Mouse (Mus musculus): ENCODE measurements around the gene Vars.
"Not testable (repeated sequence)": the region's sequence is repeated elsewhere in the genome, so short reads cannot be mapped to it uniquely, and the experiment has no call there.

Vars gene

DNA sequence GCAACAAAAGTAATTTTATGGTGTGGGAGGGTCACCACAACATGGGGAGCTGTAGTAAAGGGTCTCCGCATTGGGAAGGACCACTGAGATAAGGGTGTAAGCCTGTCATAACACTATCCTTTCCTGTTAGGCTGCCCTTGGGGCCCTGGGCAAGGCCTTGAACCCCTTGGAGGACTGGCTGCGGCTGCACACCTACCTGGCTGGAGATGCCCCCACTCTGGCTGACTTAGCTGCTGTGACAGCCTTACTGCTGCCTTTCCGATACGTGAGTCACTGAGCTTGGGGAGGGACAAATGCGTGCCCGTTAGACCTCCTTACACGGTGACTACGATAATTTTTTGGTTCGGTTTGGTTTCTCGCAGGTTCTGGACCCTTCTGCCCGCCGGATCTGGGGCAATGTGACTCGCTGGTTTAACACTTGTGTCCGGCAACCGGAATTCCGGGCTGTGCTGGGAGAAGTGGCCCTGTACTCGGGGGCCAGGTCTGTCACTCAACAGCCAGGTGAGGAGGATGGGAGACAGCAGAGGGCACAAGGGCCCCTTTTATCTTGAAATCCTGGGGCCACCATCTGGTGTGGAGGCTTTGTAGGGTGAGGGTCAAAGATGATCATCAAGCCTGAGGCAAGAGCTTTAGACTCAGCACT is 3.4 kb downstream of the Vars start:
- H3K27me3 ChIP-seq (ENCODE audit: control insufficient read depth, insufficient read depth, low read length, poor library complexity, severe bottlenecking) = no peaks in the 10 kb centered on the region
- DNase-seq (ENCODE audit: low read depth, low spot score) = no peak
- H3K36me3 ChIP-seq (ENCODE audit: control insufficient read depth, insufficient read depth, low read length, poor library complexity, severe bottlenecking) = peaks cover 24% of the 10 kb centered on the region

DNA sequence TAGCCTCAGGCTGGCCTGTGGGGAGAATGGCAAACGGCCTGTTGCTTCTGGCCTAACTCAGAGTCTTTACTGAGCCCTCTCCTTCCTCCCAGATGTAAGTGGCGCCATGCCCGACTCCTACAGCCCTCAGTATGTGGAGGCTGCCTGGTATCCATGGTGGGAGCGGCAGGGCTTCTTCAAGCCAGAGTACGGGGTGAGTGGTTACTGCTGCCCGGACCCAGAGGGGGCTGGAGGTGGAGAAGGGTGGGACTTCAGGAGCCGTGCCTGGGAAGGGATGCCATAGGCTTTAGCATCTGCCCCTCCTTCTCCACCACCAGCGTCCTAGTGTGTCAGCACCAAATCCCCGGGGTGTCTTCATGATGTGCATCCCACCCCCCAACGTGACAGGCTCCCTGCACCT is 4.4 kb downstream of the Vars start:
- H3K36me3 ChIP-seq (ENCODE audit: control insufficient read depth, insufficient read depth, low read length, poor library complexity, severe bottlenecking) = peaks cover 24% of the 10 kb centered on the region
- no peak for DNase-seq (ENCODE audit: low read depth, low spot score)
- no peaks in the 10 kb centered on the region for H3K27me3 ChIP-seq (ENCODE audit: control insufficient read depth, insufficient read depth, low read length, poor library complexity, severe bottlenecking)

DNA sequence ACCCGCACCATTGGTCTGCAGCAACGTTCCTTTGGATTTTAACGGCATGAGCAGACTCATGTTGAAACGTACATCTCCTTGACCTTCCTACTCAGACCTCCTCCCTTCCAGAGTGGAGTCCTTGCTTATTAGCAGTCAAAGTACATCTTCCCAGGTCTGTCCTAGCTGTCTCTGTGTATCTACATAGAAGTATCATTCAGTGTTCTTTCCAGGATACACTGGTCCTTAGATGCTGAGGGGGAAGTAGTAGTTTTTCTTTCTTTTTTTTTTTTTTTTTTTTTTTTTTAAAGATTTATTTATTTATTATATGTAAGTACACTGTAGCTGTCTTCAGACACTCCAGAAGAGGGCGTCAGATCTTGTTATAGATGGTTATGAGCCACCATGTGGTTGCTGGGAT is 5.1 kb downstream of the Vars start:
- H3K36me3 ChIP-seq (ENCODE audit: control insufficient read depth, insufficient read depth, low read length, poor library complexity, severe bottlenecking) = peaks cover 28% of the 10 kb centered on the region
- H3K27me3 ChIP-seq (ENCODE audit: control insufficient read depth, insufficient read depth, low read length, poor library complexity, severe bottlenecking); DNase-seq (ENCODE audit: low read depth, low spot score): not testable (repeated sequence)

- peak; percentile 43 for DNase-seq (ENCODE audit: low read depth, low spot score)
- no peaks in the 10 kb centered on the region for H3K27me3 ChIP-seq (ENCODE audit: control insufficient read depth, insufficient read depth, low read length, poor library complexity, severe bottlenecking)
- H3K36me3 ChIP-seq (ENCODE audit: control insufficient read depth, insufficient read depth, low read length, poor library complexity, severe bottlenecking) = peaks cover 33% of the 10 kb centered on the region
Measured at GRCm38 (mm10) chr17:35007387-35007991, 6.7 kb downstream of the Vars start.

DNA sequence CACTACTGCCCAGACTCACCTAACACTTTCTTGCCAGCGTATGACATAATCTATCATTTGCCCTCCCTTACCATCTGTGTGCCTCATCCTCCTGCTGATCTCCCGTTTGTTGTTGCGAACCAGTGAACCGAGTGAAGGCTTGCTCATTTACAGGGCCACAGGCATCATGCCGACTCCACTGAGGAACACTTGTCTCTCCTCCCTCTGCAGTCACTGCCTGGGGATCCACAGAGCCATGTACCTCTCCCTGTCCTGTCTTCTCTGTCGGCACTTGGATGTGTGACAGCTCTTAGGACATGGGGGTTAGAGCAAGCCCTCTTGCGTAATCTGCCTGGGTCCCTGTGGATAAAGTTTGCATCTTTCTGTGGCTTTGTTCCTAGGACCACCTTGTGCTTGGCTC is 8.8 kb downstream of the Vars start:
- no peaks in the 10 kb centered on the region for H3K27me3 ChIP-seq (ENCODE audit: control insufficient read depth, insufficient read depth, low read length, poor library complexity, severe bottlenecking)
- H3K36me3 ChIP-seq (ENCODE audit: control insufficient read depth, insufficient read depth, low read length, poor library complexity, severe bottlenecking) = peaks cover 39% of the 10 kb centered on the region
- DNase-seq (ENCODE audit: low read depth, low spot score) = no peak

GRCm38 (mm10) chr17:35011440-35011839 is 10.7 kb downstream of the Vars start:
- Histone ChIP-seq H3K36me3 (ENCODE audit: control insufficient read depth, insufficient read depth, low read length, poor library complexity, severe bottlenecking) (peaks cover 38% of the 10 kb centered on the region), H3K27me3 (ENCODE audit: control insufficient read depth, insufficient read depth, low read length, poor library complexity, severe bottlenecking) (no peaks in the 10 kb centered on the region)
- DNase-seq (ENCODE audit: low read depth, low spot score) = no peak

DNA sequence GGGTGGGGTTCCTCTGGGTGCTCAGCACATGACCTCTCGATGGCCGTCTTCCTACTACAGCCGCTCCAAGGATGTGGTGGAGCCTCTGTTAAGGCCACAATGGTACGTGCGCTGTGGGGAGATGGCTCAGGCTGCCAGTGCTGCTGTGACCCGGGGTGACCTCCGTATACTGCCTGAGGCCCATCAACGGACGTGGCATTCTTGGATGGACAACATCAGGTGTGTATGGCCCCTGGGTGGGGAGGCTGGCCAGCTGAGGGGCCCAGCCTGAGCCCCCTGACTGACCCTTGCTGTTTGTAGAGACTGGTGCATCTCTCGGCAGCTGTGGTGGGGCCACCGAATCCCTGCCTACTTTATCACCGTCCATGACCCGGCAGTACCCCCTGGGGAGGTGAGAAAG is 11.6 kb downstream of the Vars start:
- H3K36me3 ChIP-seq (ENCODE audit: control insufficient read depth, insufficient read depth, low read length, poor library complexity, severe bottlenecking) = peaks cover 36% of the 10 kb centered on the region
- no peaks in the 10 kb centered on the region for H3K27me3 ChIP-seq (ENCODE audit: control insufficient read depth, insufficient read depth, low read length, poor library complexity, severe bottlenecking)
- no peak for DNase-seq (ENCODE audit: low read depth, low spot score)

GRCm38 (mm10) chr17:35013221-35013620 is 12.4 kb downstream of the Vars start:
- H3K36me3 ChIP-seq (ENCODE audit: control insufficient read depth, insufficient read depth, low read length, poor library complexity, severe bottlenecking) = peaks cover 33% of the 10 kb centered on the region
- no peak for DNase-seq (ENCODE audit: low read depth, low spot score)

GRCm38 (mm10) chr17:35015296-35015695 is 14.5 kb downstream of the Vars start:
- no peak for DNase-seq (ENCODE audit: low read depth, low spot score)
- no peaks in the 10 kb centered on the region for H3K27me3 ChIP-seq (ENCODE audit: control insufficient read depth, insufficient read depth, low read length, poor library complexity, severe bottlenecking)
- H3K36me3 ChIP-seq (ENCODE audit: control insufficient read depth, insufficient read depth, low read length, poor library complexity, severe bottlenecking) = peaks cover 29% of the 10 kb centered on the region

More at GRCm38 (mm10) chr17:35013221-35013620, 12.4 kb downstream of the Vars start:
- H3K27me3 ChIP-seq (ENCODE audit: control insufficient read depth, insufficient read depth, low read length, poor library complexity, severe bottlenecking) = no peaks in the 10 kb centered on the region

DNA sequence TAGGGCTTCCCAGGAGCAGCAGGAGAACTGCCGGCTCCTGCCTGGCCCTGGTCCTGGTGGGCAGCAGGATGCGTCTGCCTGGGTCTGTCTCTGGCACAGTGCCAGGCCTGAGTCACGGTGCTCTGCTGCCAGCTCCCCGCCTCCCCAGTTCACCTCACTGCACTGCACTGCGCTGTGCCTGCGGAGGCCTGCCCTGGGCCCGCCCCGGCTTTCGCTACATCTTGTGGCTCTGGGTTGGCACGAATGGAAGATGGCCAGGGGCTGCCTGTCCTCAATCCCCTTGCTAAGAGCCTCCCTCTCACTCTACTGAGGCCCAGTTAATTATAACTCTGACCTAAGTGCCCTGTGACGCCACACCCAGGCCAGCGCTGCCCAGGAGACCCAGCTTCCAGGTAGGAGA is 15.6 kb downstream of the Vars start, which contains the start of gene Vwa7:
Gene Vwa7, plus strand, starts transcription at position 204 of the 400 bp plus-strand sequence.
- peaks cover 25% of the 10 kb centered on the region for H3K36me3 ChIP-seq (ENCODE audit: control insufficient read depth, insufficient read depth, low read length, poor library complexity, severe bottlenecking)
- no peaks in the 10 kb centered on the region for H3K27me3 ChIP-seq (ENCODE audit: control insufficient read depth, insufficient read depth, low read length, poor library complexity, severe bottlenecking)
- DNase-seq (ENCODE audit: low read depth, low spot score) = peak; percentile 34

GRCm38 (mm10) chr17:35016791-35017705 is 16.3 kb downstream of the Vars start:
- Histone ChIP-seq H3K27me3 (ENCODE audit: control insufficient read depth, insufficient read depth, low read length, poor library complexity, severe bottlenecking) (no peaks in the 10 kb centered on the region), H3K36me3 (ENCODE audit: control insufficient read depth, insufficient read depth, low read length, poor library complexity, severe bottlenecking) (peaks cover 20% of the 10 kb centered on the region)
- DNase-seq (ENCODE audit: low read depth, low spot score) = peak; percentile 43

- DNase-seq (ENCODE audit: low read depth, low spot score) = no peak
Measured at GRCm38 (mm10) chr17:35017706-35018030, 16.9 kb downstream of the Vars start.

DNA sequence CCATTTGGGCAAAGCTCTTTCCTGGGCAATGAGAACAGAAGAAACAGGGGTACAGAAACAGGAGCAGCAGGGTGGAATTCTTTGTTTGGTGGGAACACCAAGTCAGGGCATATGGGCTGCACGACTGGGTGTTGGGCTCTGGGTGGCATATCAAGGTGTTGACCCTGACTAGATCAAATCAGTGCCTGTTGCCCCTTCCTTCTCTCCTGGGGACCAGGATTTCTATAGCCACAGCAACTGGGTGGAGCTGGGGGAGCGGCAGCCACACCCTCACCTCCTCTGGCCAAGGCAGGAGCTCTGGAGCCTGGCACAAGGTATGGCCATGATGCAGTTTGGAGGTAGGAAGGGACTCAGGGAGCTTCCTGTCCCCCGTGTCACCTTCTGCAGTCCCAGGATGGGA is 17.4 kb downstream of the Vars start:
- no peak for DNase-seq (ENCODE audit: low read depth, low spot score)

More at GRCm38 (mm10) chr17:35017706-35018030, 16.9 kb downstream of the Vars start:
- Histone ChIP-seq H3K27me3 (ENCODE audit: control insufficient read depth, insufficient read depth, low read length, poor library complexity, severe bottlenecking) (no peaks in the 10 kb centered on the region), H3K36me3 (ENCODE audit: control insufficient read depth, insufficient read depth, low read length, poor library complexity, severe bottlenecking) (peaks cover 20% of the 10 kb centered on the region)

DNA sequence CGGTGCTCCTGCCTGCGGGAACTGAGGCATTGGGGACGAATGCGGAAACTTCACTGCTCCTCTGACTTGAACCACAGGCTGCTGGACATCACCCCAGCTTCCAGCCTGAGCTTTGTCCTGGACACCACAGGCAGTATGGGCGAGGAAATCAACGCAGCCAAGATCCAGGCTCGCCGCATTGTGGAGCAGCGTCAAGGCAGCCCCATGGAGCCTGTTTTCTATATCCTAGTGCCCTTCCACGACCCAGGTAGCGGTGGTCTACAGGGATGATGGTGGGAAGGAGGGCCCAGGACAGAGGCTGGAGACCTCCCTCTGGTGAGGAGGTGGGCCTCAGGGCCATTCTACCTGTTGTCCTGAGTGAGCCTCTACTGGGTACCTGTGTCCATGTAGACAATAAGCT is 19.1 kb downstream of the Vars start:
- H3K36me3 ChIP-seq (ENCODE audit: control insufficient read depth, insufficient read depth, low read length, poor library complexity, severe bottlenecking) = peaks cover 11% of the 10 kb centered on the region
- DNase-seq (ENCODE audit: low read depth, low spot score) = no peak
- no peaks in the 10 kb centered on the region for H3K27me3 ChIP-seq (ENCODE audit: control insufficient read depth, insufficient read depth, low read length, poor library complexity, severe bottlenecking)

More for the DNA sequence above, 17.4 kb downstream of the Vars start:
- no peaks in the 10 kb centered on the region for H3K27me3 ChIP-seq (ENCODE audit: control insufficient read depth, insufficient read depth, low read length, poor library complexity, severe bottlenecking)
- peaks cover 19% of the 10 kb centered on the region for H3K36me3 ChIP-seq (ENCODE audit: control insufficient read depth, insufficient read depth, low read length, poor library complexity, severe bottlenecking)

- H3K36me3 ChIP-seq (ENCODE audit: control insufficient read depth, insufficient read depth, low read length, poor library complexity, severe bottlenecking) = peaks cover 7% of the 10 kb centered on the region
- no peaks in the 10 kb centered on the region for H3K27me3 ChIP-seq (ENCODE audit: control insufficient read depth, insufficient read depth, low read length, poor library complexity, severe bottlenecking)
- no peak for DNase-seq (ENCODE audit: low read depth, low spot score)
Measured at GRCm38 (mm10) chr17:35020551-35020950, 19.8 kb downstream of the Vars start.

All from splenic B cell, adult 2 months (primary cell).